Mouse (Mus musculus): ENCODE measurements around the gene Cped1. TPM values are rescaled to one million over a fixed set of nuclear protein-coding genes. Genes with fewer than 3 reads are reported as not detected.
A peak's percentile ranks its signal among the peaks of the same experiment; 100 is the strongest.

The Cped1 gene
- polyA plus RNA-seq, 1 experiment from 2014 or later: 41.8 TPM

DNA sequence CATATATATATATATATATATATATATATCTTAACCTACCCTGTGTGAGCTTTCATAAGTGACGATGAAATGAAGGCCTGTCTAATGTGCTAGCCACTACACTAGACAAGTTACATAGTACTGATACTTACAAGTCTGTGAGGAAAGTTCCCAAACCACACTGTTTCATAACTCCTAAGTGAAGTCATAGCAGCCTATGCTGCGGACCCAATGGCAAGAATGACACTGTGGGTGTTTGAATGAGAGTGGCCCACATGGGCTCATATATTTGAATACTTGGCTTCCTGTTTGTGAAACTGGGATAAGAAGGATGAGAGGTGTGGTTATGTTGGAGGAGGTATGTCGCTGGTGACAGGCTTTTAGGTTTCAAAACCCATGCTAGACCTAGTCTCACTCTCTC lies 67.3 kb downstream of the Cped1 start:
- no peak overlapping the region for H3K4me2 ChIP-seq
- peaks cover 16% of the 10 kb centered on the region for H3K36me3 ChIP-seq
- ATAC-seq (replicated peaks; ENCODE audit: low FRiP score): no peak
- no peak overlapping the region for H3K9ac ChIP-seq
- 0 out of 2 replicates have a peak, but pooled peaks cover 3% of the 10 kb centered on the region for H3K4me1 ChIP-seq
- H3K27me3 ChIP-seq: no peaks in the 10 kb centered on the region
- no peak overlapping the region for H3K4me3 ChIP-seq (replicated peaks)
- H3K9me3 ChIP-seq (replicated peaks): no peaks in the 10 kb centered on the region
- WGBS: 86% methylated on average over 3 of the region's 3 CpGs
- H3K27ac ChIP-seq: no peak overlapping the region

DNA sequence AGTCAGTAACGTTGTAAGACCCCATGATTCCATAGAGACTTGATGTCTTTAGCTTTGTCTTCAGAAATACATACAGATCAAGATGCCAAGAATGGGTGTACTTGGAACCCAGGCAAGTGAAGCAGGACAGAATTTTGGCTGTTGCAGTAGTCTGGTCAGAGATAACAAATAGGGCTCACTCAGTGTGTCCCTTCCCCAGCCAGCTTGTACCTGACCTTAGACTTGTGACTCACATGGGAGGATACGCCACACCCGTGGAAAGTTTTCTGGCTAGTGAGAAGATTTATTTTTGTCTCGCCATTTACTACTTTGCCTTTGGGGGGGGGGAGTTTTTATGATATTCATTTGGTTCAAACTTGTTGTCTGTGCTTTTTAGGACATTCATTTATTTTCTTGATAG lies 78.6 kb downstream of the Cped1 start:
- Histone ChIP-seq H3K9me3 (replicated peaks) (no peaks in the 10 kb centered on the region), H3K9ac (no peak overlapping the region), H3K4me1 (no peaks in the 10 kb centered on the region), H3K4me2 (no peak overlapping the region), H3K36me3 (0 out of 2 replicates have a peak, but pooled peaks cover 10% of the 10 kb centered on the region), H3K4me3 (replicated peaks) (no peak overlapping the region), H3K27ac (peak overlapping the region; percentile 6; the same call in 1 of the 2 replicates), H3K27me3 (no peaks in the 10 kb centered on the region)
- ATAC-seq (replicated peaks; ENCODE audit: low FRiP score): no peak
- WGBS: 52% methylated on average over 4 of the region's 4 CpGs

DNA sequence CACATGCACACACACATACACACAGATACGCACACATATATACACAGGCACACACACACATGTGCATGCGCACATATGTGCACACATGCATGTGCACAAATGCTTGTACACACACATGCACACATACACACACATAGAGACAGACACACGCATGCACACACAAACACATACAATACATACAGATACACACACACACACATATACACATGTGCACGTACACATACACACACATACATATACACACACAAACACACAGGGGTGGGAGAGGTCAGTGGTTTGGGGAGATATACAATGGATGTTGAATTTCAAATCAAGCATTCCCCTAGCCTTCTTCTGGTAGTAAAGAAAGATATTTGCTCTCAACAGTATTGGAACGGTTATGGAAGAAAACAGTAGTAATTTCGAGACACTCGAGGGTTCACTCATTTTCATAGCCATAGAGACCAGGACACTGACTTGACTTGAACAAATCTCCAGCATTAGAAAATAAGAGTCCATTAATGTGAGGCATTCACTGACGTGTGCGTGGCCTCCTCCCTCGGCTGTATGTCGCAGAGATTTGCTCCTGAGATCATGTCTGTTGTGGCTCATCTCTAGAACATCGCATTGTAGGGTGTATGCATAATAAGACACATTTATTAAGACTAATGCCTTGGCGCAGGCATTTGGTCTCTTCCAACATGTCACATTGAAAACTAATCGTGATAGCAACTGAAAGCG lies 85.0 kb downstream of the Cped1 start:
- Histone ChIP-seq H3K4me1 (no peaks in the 10 kb centered on the region), H3K9ac (no peak overlapping the region), H3K9me3 (replicated peaks) (no peaks in the 10 kb centered on the region), H3K4me3 (replicated peaks) (no peak overlapping the region), H3K4me2 (peak overlapping the region; percentile 14; the same call in 1 of the 2 replicates), H3K27ac (no peak overlapping the region), H3K27me3 (no peaks in the 10 kb centered on the region), H3K36me3 (0 out of 2 replicates have a peak, but pooled peaks cover 7% of the 10 kb centered on the region)
- 80% methylated on average over 15 of the region's 15 CpGs for WGBS
- 0 out of 2 replicates have a peak, but pooled peaks have one; percentile 22 for ATAC-seq (replicated peaks; ENCODE audit: low FRiP score)

DNA sequence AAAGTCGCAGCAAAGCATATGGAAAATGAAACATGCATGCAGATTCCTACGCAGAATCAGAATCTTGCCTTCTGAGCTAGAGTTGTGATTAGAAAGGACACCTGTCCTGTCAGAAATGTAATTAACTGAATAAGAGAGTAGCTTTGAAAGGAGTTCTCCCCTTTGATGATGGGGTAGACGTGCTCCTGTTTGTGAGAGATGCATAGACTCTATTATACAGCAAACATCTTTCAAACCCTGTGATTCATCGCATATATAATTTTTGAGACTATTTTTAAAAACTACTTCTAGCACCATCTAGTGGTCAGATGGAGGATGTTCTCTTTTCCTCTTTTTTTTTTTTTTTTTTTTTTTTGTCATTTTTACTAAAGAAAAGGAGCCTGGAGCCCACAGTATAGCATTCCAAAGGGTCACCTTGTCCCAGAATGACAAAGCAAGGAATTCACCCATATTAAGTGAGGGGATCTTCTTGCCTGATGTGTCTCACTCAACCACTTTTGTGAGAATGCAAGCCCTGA lies 85.7 kb downstream of the Cped1 start:
- Histone ChIP-seq H3K4me1 (no peaks in the 10 kb centered on the region), H3K9me3 (replicated peaks) (no peaks in the 10 kb centered on the region), H3K9ac (no peak overlapping the region), H3K4me3 (replicated peaks) (no peak overlapping the region), H3K4me2 (peak overlapping the region; percentile 14; the same call in 1 of the 2 replicates), H3K36me3 (0 out of 2 replicates have a peak, but pooled peaks cover 7% of the 10 kb centered on the region), H3K27me3 (no peaks in the 10 kb centered on the region), H3K27ac (no peak overlapping the region)
- WGBS: 42% methylated on average over 4 of the region's 4 CpGs
- ATAC-seq (replicated peaks; ENCODE audit: low FRiP score): no peak

DNA sequence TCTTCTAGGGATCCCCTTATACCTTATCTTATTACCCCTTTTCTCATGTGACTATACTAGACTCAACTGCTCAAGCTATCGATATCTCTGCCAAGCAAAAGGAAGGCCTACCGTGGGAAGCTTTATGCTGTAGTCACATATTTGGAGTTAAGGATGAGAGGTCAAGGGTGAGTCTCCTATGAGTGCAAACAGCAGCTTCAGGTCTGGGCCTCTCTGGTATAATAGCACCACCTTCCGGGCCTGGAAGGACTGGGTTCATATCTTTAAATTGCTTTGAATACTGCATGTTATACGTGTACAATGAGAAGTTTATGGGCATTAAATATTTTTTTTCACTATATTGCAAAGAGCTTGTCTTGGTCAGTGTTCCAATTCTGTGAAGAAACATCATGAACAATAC lies 87.0 kb downstream of the Cped1 start:
- Histone ChIP-seq H3K27ac (no peak overlapping the region), H3K4me1 (no peaks in the 10 kb centered on the region), H3K4me2 (no peak overlapping the region), H3K4me3 (replicated peaks) (no peak overlapping the region), H3K9ac (no peak overlapping the region), H3K9me3 (replicated peaks) (no peaks in the 10 kb centered on the region), H3K36me3 (0 out of 2 replicates have a peak, but pooled peaks cover 3% of the 10 kb centered on the region), H3K27me3 (no peaks in the 10 kb centered on the region)
- ATAC-seq (replicated peaks; ENCODE audit: low FRiP score): no peak
- WGBS: 75% methylated on average over 4 of the region's 4 CpGs

DNA sequence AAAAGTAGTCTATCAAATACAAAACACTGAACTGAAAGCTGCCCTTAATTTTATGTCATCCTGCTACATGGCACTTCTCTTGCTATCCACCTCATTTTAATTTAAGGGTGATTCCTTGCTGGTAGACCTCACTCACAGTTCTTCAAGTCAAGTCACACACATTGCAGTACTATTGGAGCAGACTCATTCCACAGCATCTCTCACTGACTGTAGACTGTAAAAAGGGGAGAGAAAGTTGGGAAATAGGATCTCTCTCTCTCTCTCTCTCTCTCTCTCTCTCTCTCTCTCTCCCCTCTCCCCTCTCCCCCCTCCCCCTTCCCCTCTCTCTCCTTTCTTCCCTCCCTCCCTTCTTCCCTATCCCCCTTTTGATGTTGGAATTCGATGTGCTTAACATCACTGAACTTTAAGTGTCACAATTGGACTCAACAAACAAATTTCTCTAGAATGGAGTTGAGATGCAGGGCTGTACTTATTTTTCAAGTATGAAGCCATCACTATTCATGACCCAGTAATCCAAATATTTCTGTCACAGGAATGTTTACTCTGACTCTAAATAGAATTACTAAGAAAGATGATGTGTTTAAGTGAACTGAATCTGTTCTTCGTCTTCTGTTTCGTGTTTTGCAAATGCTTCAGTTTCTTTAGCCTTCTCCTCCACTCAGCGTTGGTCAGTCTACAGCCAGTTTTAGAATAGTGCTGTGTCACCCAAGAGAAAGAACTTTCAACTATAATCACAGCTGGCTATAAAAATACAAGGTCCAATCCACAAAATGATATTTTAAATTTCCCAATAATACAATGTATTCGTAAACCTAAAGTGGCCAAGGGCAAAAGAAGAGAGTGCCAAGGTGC lies 88.7 kb downstream of the Cped1 start:
- no peaks in the 10 kb centered on the region for H3K27me3 ChIP-seq
- 89% methylated on average over 5 of the region's 5 CpGs for WGBS
- H3K4me1 ChIP-seq: no peaks in the 10 kb centered on the region
- H3K27ac ChIP-seq: no peak overlapping the region
- H3K36me3 ChIP-seq: 0 out of 2 replicates have a peak, but pooled peaks cover 3% of the 10 kb centered on the region
- H3K4me3 ChIP-seq (replicated peaks): no peak overlapping the region
- ATAC-seq (replicated peaks; ENCODE audit: low FRiP score): no peak
- no peak overlapping the region for H3K4me2 ChIP-seq
- no peak overlapping the region for H3K9ac ChIP-seq
- no peaks in the 10 kb centered on the region for H3K9me3 ChIP-seq (replicated peaks)

DNA sequence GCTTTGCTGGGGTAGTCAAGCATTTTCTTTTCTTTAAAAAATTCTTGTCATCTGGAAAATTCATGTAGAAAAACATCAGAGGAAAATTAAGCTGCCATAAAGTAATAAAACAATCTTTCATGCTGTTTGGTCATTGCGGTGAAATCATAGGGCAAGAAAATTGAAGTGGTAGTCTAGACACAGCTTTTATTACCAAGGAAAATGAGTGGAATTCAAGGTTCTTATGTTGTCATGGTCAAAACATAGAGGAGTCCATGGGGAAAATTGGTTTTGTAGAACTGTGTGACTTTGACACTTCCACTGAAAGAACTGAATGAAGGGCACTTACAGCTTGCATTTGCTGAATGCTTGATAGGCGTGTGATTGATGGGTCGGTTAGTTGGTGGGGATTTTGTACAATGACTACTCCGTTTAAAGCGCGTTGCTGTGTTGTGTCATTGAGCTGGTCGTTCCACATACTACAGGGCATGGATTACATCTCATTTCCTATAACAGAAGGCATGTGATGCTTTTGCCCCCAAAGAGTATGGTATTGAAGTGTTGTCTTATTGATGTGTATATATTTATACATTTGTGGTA lies 93.1 kb downstream of the Cped1 start:
- no peaks in the 10 kb centered on the region for H3K9me3 ChIP-seq (replicated peaks)
- ATAC-seq (replicated peaks; ENCODE audit: low FRiP score): no peak
- WGBS: 83% methylated on average over 7 of the region's 7 CpGs

DNA sequence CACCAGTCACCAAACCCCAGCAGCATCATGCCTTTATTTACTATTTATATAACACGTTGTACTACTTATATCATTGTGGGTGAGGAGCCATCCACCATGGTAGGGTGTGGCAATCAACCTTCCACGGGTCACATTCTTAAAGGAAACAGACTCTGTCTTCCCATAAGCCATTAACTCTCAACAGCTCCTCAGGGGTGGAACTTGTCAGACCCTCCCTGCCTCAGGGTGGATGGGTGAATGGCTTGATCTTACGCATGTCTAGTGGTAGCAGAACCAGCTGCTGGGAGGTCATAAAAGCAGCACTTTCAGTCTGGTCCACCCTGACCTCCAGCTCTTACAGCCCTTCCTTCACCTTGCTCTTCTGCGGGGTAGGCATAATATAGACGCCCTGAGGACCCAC lies 100.3 kb downstream of the Cped1 start:
- Histone ChIP-seq H3K9me3 (replicated peaks) (no peaks in the 10 kb centered on the region), H3K4me3 (replicated peaks) (no peak overlapping the region), H3K4me2 (no peak overlapping the region), H3K9ac (no peak overlapping the region), H3K4me1 (0 out of 2 replicates have a peak, but pooled peaks cover 4% of the 10 kb centered on the region), H3K36me3 (peaks cover 27% of the 10 kb centered on the region; the same call in 1 of the 2 replicates), H3K27ac (no peak overlapping the region), H3K27me3 (no peaks in the 10 kb centered on the region)
- WGBS: 75% methylated on average over 5 of the region's 5 CpGs
- 0 out of 2 replicates have a peak, but pooled peaks have one; percentile 13 for ATAC-seq (replicated peaks; ENCODE audit: low FRiP score)

More for the DNA sequence above, 93.1 kb downstream of the Cped1 start:
- Histone ChIP-seq H3K4me2 (no peak overlapping the region), H3K4me3 (replicated peaks) (no peak overlapping the region), H3K36me3 (no peaks in the 10 kb centered on the region), H3K27me3 (no peaks in the 10 kb centered on the region), H3K4me1 (0 out of 2 replicates have a peak, but pooled peaks cover 4% of the 10 kb centered on the region), H3K9ac (no peak overlapping the region), H3K27ac (no peak overlapping the region)

DNA sequence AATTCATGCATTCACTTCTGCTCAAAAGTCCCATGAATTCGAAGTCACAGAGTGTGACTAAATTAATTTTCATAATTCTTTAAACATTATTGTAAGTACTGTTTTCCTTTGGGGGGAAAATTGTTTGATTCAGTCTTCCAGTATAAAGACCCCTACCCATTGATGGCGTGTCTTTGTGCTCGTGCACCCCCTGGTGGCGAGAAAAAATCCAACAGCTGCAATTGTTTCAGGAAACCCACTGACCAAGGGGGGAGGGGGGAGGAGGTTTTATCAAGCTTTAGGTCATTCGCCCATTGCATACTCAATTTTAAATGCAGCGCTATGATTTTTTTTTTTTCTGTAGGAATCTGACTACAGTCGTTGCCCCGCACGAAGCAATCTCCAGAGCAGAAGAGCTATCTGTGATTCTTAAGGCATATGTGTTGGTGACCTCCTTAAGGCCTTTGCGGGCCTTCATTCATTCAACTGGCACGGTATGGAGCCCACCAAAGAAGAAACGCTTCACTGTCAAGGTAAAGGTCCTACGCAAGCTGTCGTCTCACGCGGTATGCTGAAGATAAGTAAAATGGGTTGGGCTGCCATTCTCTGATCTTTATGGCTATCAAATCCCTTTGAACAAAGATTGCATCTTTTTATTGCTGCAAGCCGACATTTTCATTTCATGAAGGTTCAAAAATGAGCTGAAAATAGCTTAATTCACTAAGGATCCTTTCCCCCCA lies 102.8 kb downstream of the Cped1 start:
- no peaks in the 10 kb centered on the region for H3K9me3 ChIP-seq (replicated peaks)
- H3K4me3 ChIP-seq (replicated peaks): no peak overlapping the region
- peaks cover 35% of the 10 kb centered on the region; the same call in 1 of the 2 replicates for H3K36me3 ChIP-seq
- no peak for ATAC-seq (replicated peaks; ENCODE audit: low FRiP score)
- no peak overlapping the region for H3K4me2 ChIP-seq
- H3K27me3 ChIP-seq: no peaks in the 10 kb centered on the region
- WGBS: 58% methylated on average over 17 of the region's 17 CpGs
- H3K9ac ChIP-seq: no peak overlapping the region
- no peak overlapping the region for H3K27ac ChIP-seq
- H3K4me1 ChIP-seq: no peaks in the 10 kb centered on the region

DNA sequence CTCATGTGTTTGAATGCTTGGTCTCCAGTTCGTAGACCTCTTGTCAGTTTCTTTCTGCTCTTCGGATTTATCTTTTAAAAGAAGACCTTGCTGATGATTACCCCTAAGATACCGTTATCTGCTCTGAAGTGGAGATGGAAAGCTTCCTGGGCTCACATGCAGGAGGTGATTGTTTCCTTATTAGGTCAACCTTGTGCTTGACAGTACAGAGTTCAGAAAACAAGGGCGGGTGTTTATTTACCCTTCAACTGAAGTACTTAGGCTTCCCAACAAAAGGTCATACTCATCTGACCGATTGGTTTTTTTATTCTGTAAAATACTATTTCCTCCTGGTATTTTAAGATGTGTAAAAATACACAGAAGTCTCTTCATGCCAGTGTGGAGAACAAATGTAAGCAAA lies 106.1 kb downstream of the Cped1 start:
- ATAC-seq (replicated peaks; ENCODE audit: low FRiP score): no peak
- Histone ChIP-seq H3K4me2 (no peak overlapping the region), H3K27ac (no peak overlapping the region), H3K4me1 (no peaks in the 10 kb centered on the region), H3K27me3 (no peaks in the 10 kb centered on the region), H3K9me3 (replicated peaks) (no peaks in the 10 kb centered on the region), H3K4me3 (replicated peaks) (no peak overlapping the region), H3K9ac (no peak overlapping the region), H3K36me3 (peaks cover 37% of the 10 kb centered on the region; the same call in 1 of the 2 replicates)
- WGBS: 89% methylated on average over 5 of the region's 5 CpGs

DNA sequence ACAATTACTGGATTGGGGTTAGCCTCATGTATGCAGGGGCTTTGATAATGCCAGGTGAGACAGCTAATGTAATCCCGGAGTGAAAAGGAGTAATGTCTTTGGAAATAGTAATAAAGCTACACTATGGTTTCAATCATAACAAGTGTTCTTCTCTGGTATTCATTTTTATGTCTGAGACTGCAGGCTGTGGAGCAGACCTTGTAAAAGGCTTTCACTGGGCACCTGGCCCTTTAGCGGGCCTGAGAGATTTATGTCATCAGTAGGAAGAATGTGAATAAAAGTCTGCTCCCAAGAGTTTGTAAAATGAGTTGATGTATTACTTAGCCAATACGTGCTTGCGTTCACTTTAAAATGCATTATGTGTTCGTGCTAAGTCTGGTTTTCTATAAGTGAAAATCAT lies 108.1 kb downstream of the Cped1 start:
- H3K4me3 ChIP-seq (replicated peaks): no peak overlapping the region
- WGBS: 83% methylated on average over 5 of the region's 5 CpGs
- ATAC-seq (replicated peaks; ENCODE audit: low FRiP score): no peak

More for the DNA sequence above, 108.1 kb downstream of the Cped1 start:
- Histone ChIP-seq H3K36me3 (peaks cover 36% of the 10 kb centered on the region; the same call in 1 of the 2 replicates), H3K27ac (no peak overlapping the region), H3K4me2 (no peak overlapping the region), H3K9me3 (replicated peaks) (no peaks in the 10 kb centered on the region), H3K9ac (no peak overlapping the region), H3K27me3 (no peaks in the 10 kb centered on the region), H3K4me1 (no peaks in the 10 kb centered on the region)
